Mouse (Mus musculus): ENCODE results near the gene Ncoa5.
A peak's percentile ranks its signal among the peaks of the same experiment; 100 is the strongest.

Gene Ncoa5

GRCm38 (mm10) chr2:165034131-165035057 lies at the start of gene Ncoa5:
Ncoa5 (minus strand) TSS chr2:165034867.
- peak; percentile 99 for DNase-seq (ENCODE audit: low spot score)

GRCm38 (mm10) chr2:165081257-165081656 lies 46.6 kb upstream of the Ncoa5 start:
- no peak for DNase-seq (ENCODE audit: low spot score)

GRCm38 (mm10) chr2:165080657-165081056 lies 46.0 kb upstream of the Ncoa5 start:
- no peak for DNase-seq (ENCODE audit: low spot score)

GRCm38 (mm10) chr2:165078605-165079004 lies 43.9 kb upstream of the Ncoa5 start:
- DNase-seq (ENCODE audit: low spot score) = peak; percentile 64

DNA sequence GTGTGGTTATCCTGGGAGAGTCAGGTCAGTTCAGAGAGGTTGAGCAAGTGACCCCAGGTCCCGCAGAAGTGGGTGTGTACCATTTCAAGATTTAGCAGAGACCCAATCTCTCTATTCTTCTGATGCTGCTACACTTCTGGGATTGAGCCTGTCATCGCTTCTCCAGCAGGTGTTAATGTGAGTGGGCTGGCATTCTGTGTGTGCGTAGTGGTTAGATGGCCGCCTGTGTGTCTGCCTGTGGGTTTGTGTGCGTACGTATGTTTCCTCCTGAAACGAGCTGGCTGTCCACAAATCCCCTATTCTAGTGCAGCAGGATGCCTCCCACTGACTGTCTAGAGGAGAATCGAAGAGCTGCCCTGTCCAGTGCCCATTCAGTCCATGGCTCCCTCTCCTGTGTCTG lies 43.4 kb upstream of the Ncoa5 start:
- DNase-seq (ENCODE audit: low spot score) = no peak

GRCm38 (mm10) chr2:165077055-165077454 lies 42.4 kb upstream of the Ncoa5 start:
- DNase-seq (ENCODE audit: low spot score) = no peak

- DNase-seq (ENCODE audit: low spot score) = peak; percentile 86
These were observed 40.3 kb upstream of the Ncoa5 start for GRCm38 (mm10) chr2:165074937-165075336.

GRCm38 (mm10) chr2:165074081-165074884 lies 39.6 kb upstream of the Ncoa5 start:
- DNase-seq (ENCODE audit: low spot score) = no peak

- no peak for DNase-seq (ENCODE audit: low spot score)
These were observed 38.7 kb upstream of the Ncoa5 start for GRCm38 (mm10) chr2:165073381-165073781.

GRCm38 (mm10) chr2:165070096-165070816 lies 35.6 kb upstream of the Ncoa5 start:
- peak; percentile 77 for DNase-seq (ENCODE audit: low spot score)

GRCm38 (mm10) chr2:165068806-165069205 lies 34.1 kb upstream of the Ncoa5 start:
- no peak for DNase-seq (ENCODE audit: low spot score)

DNA sequence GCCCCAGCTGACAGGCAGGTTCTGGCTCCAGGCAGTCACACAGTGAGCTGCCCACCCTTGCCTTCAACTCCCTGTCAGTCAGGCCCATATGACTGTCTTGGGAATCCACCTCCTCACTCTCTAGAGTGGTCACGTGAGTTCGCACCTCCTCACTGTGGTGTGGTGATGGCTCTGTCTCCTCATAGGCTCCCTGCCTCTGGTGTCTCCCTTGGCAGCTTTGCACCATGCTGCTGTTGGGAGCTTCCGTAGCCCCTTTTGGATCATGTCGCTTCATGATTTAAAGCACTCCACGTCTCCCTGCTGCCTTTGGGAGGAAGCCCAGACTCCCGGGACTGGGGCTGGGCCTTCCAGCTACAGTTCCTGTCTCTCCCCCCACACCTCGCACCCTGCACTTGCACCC lies 29.8 kb upstream of the Ncoa5 start:
- DNase-seq (ENCODE audit: low spot score) = no peak

DNA sequence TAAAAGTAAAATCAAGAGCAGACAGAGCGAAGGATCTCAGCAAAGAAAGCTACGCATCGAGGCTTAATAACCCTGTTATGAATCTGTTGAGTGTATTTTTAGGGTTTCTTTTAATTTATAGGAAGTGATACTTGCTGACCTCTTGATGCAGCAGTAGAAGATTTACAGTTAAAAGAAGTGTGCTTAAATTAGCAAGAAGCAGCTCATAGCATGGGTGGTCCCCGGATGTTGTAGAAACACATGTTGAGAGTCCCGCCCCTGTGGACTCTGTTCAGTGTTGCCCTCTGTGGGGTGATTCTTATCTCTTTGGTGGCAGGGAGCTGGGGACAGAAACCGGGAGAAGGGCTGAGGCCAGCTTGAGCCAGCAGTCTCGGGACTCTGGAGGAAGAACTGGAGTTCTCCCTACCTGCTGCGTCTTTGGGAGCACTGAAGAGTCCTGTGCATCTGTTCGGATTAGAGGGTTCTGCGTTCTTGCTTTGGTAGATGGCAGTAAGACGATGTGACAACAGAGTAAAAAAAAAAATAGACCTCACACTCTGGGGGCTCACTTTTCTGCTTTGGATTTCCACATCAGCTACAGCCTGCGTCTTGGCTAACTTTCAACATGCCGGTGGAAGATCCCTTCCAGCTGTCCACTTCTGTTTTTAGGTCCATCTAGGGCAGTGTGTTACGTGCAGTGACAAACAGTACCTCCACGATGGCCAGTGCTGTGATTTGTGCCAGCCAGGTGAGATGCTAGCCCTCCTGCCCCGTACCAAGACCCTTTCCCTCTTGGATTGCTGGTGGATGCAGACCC lies 27.2 kb upstream of the Ncoa5 start:
- no peak for DNase-seq (ENCODE audit: low spot score)

GRCm38 (mm10) chr2:165059961-165060360 lies 25.3 kb upstream of the Ncoa5 start:
- no peak for DNase-seq (ENCODE audit: low spot score)

GRCm38 (mm10) chr2:165056377-165057085 lies 21.9 kb upstream of the Ncoa5 start:
- no peak for DNase-seq (ENCODE audit: low spot score)

DNA sequence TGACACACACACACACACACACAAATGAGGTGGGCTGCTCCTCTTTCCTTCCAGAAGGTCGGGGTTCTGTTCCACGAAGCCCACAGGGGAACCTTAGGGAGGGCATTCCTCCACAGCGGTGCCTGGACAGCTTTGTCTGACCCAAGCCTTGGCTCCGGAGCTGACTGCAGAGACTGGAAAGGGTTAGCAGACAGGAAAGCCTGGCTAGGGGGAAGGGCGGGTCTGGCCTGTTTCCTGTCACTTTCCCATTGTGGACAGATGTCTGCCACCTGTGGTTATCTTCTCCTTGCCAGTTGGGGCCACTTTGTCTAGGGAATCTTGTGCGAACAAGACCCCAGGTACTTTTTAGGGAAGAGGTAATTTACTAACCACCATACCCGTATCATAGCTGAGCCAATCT lies 21.2 kb upstream of the Ncoa5 start:
- DNase-seq (ENCODE audit: low spot score) = no peak

DNA sequence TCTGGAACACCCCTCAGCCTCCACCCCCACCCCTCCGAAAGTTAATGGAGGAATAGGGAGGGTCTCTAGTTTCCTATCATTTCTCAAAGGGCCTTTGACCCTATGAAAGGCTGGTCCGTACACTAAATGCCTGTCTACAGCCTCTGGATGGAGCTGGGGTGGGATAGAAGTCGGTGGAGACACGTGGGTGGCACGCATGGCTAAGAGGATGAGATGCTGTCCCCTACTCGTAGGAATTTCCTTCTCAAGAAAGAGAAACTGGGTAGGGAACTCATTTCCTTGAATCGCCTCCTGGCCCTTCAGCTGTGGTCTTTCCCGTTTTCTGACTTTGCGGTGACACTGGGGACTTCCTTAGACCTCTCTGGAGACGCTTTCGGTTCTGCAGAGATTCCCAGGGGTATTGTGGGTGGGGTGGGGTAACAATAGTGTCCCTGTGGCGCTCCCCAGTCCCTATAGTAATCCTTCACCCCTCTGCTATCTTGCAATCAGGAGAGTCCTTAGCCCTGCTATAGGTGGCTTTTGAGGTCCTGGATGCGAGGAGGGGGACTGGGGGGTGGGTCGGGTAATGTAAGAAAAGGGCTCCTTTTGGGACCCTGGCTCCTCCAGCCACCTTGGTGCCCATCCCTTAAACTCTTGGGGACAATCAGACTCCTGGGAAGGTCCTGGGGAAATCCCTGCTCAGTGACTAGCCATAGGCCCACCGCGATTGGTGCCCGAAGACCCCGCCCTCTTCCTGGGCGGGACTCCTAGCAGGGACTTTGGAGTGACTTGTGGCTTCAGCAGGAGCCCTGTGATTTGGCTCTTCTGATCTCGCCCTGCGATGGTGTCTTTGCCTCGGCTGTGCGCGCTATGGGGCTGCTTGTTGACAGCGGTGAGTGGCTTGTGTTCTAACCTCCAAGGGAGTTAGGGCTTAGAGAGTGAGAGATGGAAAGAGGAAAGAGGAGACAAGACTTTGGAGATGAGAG lies 20.5 kb upstream of the Ncoa5 start, which contains the start of gene Cd40:
Gene Cd40, plus strand, starts transcription at position 740 of the 965 bp plus-strand sequence.
- DNase-seq (ENCODE audit: low spot score) = peak; percentile 58

DNA sequence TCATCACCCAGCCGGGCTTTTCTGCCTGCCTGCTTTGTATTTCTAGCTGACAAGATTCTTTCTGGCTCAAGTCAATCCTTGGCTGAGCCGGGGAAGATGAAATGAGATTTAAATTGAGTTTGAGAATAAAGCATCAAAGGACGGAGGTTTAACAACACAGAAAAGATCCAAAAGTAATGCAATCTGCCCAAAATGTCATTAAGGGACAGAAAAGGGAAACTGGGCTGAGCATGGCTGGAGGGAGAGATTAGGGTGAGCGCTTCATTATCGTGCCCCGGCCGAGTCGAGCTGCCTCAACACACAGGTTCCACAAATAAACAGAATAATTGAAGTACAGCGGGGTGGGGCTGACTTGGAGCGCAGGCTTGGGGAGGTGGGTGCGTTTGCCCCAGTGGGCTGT lies 16.9 kb upstream of the Ncoa5 start:
- no peak for DNase-seq (ENCODE audit: low spot score)

DNA sequence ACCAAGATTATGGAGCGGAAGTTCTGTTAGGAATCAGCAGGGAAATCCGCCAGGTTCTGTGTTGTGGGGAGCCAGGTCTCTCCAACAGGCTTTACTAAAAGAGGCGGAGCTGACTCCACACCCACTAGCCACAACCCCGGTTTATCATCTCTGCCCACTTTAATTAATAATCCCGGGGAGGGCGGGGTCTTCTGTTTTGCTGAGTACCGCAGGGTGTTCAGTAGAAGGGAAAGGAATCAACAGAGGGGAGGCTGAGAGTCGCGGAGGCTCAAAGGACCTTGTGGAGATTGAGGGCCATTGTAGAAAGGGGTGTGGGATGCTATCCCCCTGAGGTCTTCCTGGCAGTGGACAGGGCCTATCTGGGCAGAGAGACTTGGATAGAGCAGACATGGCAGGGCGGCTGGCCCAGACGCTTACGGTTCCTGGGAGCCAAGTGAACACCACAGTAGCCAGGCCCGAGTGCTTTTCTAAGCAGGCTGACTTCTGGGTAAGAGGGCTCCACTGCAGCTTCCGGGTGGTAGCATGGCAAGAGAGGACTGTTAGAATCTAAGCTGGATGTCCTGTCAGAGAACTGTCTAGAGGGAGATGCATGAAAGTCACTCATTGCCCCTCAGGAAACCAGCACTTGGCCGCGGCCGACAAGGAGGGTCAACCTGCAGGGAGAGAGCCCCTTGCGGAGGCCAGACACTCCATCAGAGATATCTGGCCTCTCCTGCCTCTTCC lies 16.3 kb upstream of the Ncoa5 start:
- DNase-seq (ENCODE audit: low spot score) = no peak

All from testis, postnatal 10 days (tissue).